Mouse (Mus musculus): Measurements from ENCODE around the gene Gm49388. TPM values are rescaled to one million over a fixed set of nuclear protein-coding genes. Genes with fewer than 3 reads are reported as not detected.
A peak's percentile ranks its signal among the peaks of the same experiment; 100 is the strongest.

Gm49388 gene
- polyA plus RNA-seq, 1 experiment = not detected

- no peaks in the 10 kb centered on the region for H3K36me3 ChIP-seq (ENCODE audit: control insufficient read depth, insufficient read depth, low read length)
- peak overlapping the region; percentile 89 for H3K4me3 ChIP-seq (ENCODE audit: control insufficient read depth, low read depth, low read length)
- peaks cover 33% of the 10 kb centered on the region for H3K4me1 ChIP-seq (ENCODE audit: control insufficient read depth, insufficient read depth, low read length)
- TF ChIP-seq CTCF (IDR thresholded peaks at IDR 0.05; ENCODE audit: control insufficient read depth, insufficient read depth, insufficient replicate concordance, low read depth, low read length) (no peak), POLR2A (IDR thresholded peaks at IDR 0.05; ENCODE audit: control insufficient read depth, low read depth, low read length) (peak; percentile 0; the same call in 1 of the 2 replicates)
- peak overlapping the region; percentile 98 for H3K27ac ChIP-seq (ENCODE audit: control insufficient read depth, insufficient read depth, low read depth, low read length)
- H3K27me3 ChIP-seq (ENCODE audit: control insufficient read depth, insufficient read depth, low read length) = no peaks in the 10 kb centered on the region
These were observed 16.3 kb upstream of the Gm49388 start for GRCm38 (mm10) chr7:127768997-127769593.

GRCm38 (mm10) chr7:127769651-127770038 lies 15.8 kb upstream of the Gm49388 start, which contains the start of gene Orai3:
Gene Orai3, plus strand, starts transcription at chr7:127769815.
- Histone ChIP-seq H3K27ac (ENCODE audit: control insufficient read depth, insufficient read depth, low read depth, low read length) (peak within 1 kb of the TSS; percentile 98), H3K4me1 (ENCODE audit: control insufficient read depth, insufficient read depth, low read length) (peaks cover 33% of the 10 kb centered on the region), H3K27me3 (ENCODE audit: control insufficient read depth, insufficient read depth, low read length) (no peaks in the 10 kb centered on the region), H3K36me3 (ENCODE audit: control insufficient read depth, insufficient read depth, low read length) (no peaks in the 10 kb centered on the region), H3K4me3 (ENCODE audit: control insufficient read depth, low read depth, low read length) (peak within 1 kb of the TSS; percentile 89)
- TF ChIP-seq POLR2A (IDR thresholded peaks at IDR 0.05; ENCODE audit: control insufficient read depth, low read depth, low read length) (peak; percentile 60), CTCF (IDR thresholded peaks at IDR 0.05; ENCODE audit: control insufficient read depth, insufficient read depth, insufficient replicate concordance, low read depth, low read length) (no peak)

- Histone ChIP-seq H3K4me3 (ENCODE audit: control insufficient read depth, low read depth, low read length) (peak overlapping the region; percentile 89), H3K4me1 (ENCODE audit: control insufficient read depth, insufficient read depth, low read length) (peaks cover 33% of the 10 kb centered on the region), H3K27me3 (ENCODE audit: control insufficient read depth, insufficient read depth, low read length) (no peaks in the 10 kb centered on the region), H3K36me3 (ENCODE audit: control insufficient read depth, insufficient read depth, low read length) (no peaks in the 10 kb centered on the region), H3K27ac (ENCODE audit: control insufficient read depth, insufficient read depth, low read depth, low read length) (peak overlapping the region; percentile 97)
- TF ChIP-seq CTCF (IDR thresholded peaks at IDR 0.05; ENCODE audit: control insufficient read depth, insufficient read depth, insufficient replicate concordance, low read depth, low read length) (no peak), POLR2A (IDR thresholded peaks at IDR 0.05; ENCODE audit: control insufficient read depth, low read depth, low read length) (peak; percentile 61; the same call in 1 of the 2 replicates)
These were observed 15.1 kb upstream of the Gm49388 start for GRCm38 (mm10) chr7:127770039-127770905.

GRCm38 (mm10) chr7:127771262-127771661 lies 14.1 kb upstream of the Gm49388 start:
- TF ChIP-seq POLR2A (IDR thresholded peaks at IDR 0.05; ENCODE audit: control insufficient read depth, low read depth, low read length) (peak; percentile 30; the same call in 1 of the 2 replicates), CTCF (IDR thresholded peaks at IDR 0.05; ENCODE audit: control insufficient read depth, insufficient read depth, insufficient replicate concordance, low read depth, low read length) (no peak)
- no peaks in the 10 kb centered on the region for H3K27me3 ChIP-seq (ENCODE audit: control insufficient read depth, insufficient read depth, low read length)
- H3K4me3 ChIP-seq (ENCODE audit: control insufficient read depth, low read depth, low read length) = peak overlapping the region; percentile 89
- H3K4me1 ChIP-seq (ENCODE audit: control insufficient read depth, insufficient read depth, low read length) = peaks cover 28% of the 10 kb centered on the region
- H3K36me3 ChIP-seq (ENCODE audit: control insufficient read depth, insufficient read depth, low read length) = no peaks in the 10 kb centered on the region
- peak overlapping the region; percentile 75 for H3K27ac ChIP-seq (ENCODE audit: control insufficient read depth, insufficient read depth, low read depth, low read length)

- H3K36me3 ChIP-seq (ENCODE audit: control insufficient read depth, insufficient read depth, low read length) = no peaks in the 10 kb centered on the region
- H3K4me1 ChIP-seq (ENCODE audit: control insufficient read depth, insufficient read depth, low read length) = peaks cover 28% of the 10 kb centered on the region
- no peak overlapping the region; the same call in 1 of the 2 replicates for H3K4me3 ChIP-seq (ENCODE audit: control insufficient read depth, low read depth, low read length)
- TF ChIP-seq CTCF (IDR thresholded peaks at IDR 0.05; ENCODE audit: control insufficient read depth, insufficient read depth, insufficient replicate concordance, low read depth, low read length) = no peak
- no peak for TF ChIP-seq POLR2A (IDR thresholded peaks at IDR 0.05; ENCODE audit: control insufficient read depth, low read depth, low read length)
- no peaks in the 10 kb centered on the region for H3K27me3 ChIP-seq (ENCODE audit: control insufficient read depth, insufficient read depth, low read length)
- H3K27ac ChIP-seq (ENCODE audit: control insufficient read depth, insufficient read depth, low read depth, low read length) = no peak overlapping the region
These were observed 13.3 kb upstream of the Gm49388 start for GRCm38 (mm10) chr7:127772080-127772479.

- Histone ChIP-seq H3K27ac (ENCODE audit: control insufficient read depth, insufficient read depth, low read depth, low read length) (no peak overlapping the region), H3K4me1 (ENCODE audit: control insufficient read depth, insufficient read depth, low read length) (peaks cover 23% of the 10 kb centered on the region), H3K4me3 (ENCODE audit: control insufficient read depth, low read depth, low read length) (no peak overlapping the region), H3K27me3 (ENCODE audit: control insufficient read depth, insufficient read depth, low read length) (no peaks in the 10 kb centered on the region), H3K36me3 (ENCODE audit: control insufficient read depth, insufficient read depth, low read length) (no peaks in the 10 kb centered on the region)
- no peak for TF ChIP-seq CTCF (IDR thresholded peaks at IDR 0.05; ENCODE audit: control insufficient read depth, insufficient read depth, insufficient replicate concordance, low read depth, low read length)
- no peak for TF ChIP-seq POLR2A (IDR thresholded peaks at IDR 0.05; ENCODE audit: control insufficient read depth, low read depth, low read length)
These were observed 12.9 kb upstream of the Gm49388 start for GRCm38 (mm10) chr7:127772557-127772956.

Data from testis, adult 2 months (tissue).